Comparison of ENCODE assay signal across 7 mouse cellular contexts in the genomic region with DNA sequence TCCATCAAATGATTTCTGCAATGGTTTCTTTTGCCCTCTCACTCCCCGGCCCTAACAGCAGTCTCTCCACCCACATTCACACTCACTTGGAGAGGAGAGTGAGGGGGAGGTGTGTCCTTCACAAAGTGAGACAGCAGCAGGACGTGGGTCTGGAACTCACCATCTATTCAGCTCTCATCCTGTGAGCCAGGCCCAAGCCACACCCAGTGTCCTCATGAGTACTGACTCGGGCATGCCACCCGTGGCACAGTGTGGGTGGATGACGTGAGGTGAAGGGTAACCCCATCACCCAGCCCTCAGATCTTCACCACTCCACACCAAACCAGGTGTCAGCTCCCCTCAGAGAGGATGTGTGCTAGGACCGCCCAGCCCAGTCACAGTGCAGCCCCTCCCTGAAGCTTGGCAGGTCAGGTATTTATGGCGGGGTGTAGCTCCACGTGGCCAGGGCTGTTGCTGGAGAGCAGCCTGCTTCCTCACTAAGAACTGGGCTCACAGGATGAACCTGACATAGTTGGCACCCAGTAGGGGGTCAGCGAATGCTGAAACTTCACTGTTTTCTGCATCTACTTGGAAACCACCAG. TPM values are rescaled to one million over a fixed set of nuclear protein-coding genes. Genes with fewer than 3 reads are reported as not detected.
DNase-seq lines count a peak whose midpoint lies in the region; ATAC-seq and TF ChIP-seq lines count a peak whose summit lies in the region.

No protein-coding gene starts in this region.

- no peak for TF ChIP-seq POLR2A in kidney, adult 2 months (IDR thresholded peaks at IDR 0.05; ENCODE audit: low read depth, low read length)

- H3K27ac ChIP-seq in left cerebral cortex, adult 2 months = peak overlapping the region; percentile 60
- H3K27ac ChIP-seq in hindbrain, embryonic 14.5 days = peak overlapping the region; percentile 71
- no peak overlapping the region for H3K27ac ChIP-seq in kidney, adult 2 months (ENCODE audit: insufficient read depth, low read depth, low read length)

- H3K9ac ChIP-seq in hindbrain, embryonic 14.5 days = no peak overlapping the region

- WGBS in hindbrain, embryonic 14.5 days = 52% methylated on average over 9 of the region's 9 CpGs
- WGBS in kidney, adult 2 months = 46% methylated on average over 9 of the region's 9 CpGs

- intact Hi-C loops in left cerebral cortex, adult 2 months (cut with DNase I) = loop anchor here (1.0 kb wide), 1 partner anchor 22 kb away; no protein-coding TSS in a partner anchor
- intact Hi-C loops in left cerebral cortex, postnatal 4 days (cut with DNase I) = no loop called here

- H3K4me3 ChIP-seq in left cerebral cortex, adult 2 months = no peak overlapping the region
- no peak overlapping the region for H3K4me3 ChIP-seq in hindbrain, embryonic 14.5 days (replicated peaks; ENCODE audit: low read length)
- no peak overlapping the region for H3K4me3 ChIP-seq in kidney, adult 2 months (ENCODE audit: insufficient read depth, low read depth, low read length)

- H3K4me1 ChIP-seq in hindbrain, embryonic 14.5 days (replicated peaks; ENCODE audit: control insufficient read depth, insufficient read depth, low read length) = peaks cover 55% of the 10 kb centered on the region
- H3K4me1 ChIP-seq in kidney, adult 2 months (ENCODE audit: control insufficient read depth, insufficient read depth, low read length) = no peaks in the 10 kb centered on the region

- DNase-seq in left cerebral cortex, adult 2 months (ENCODE audit: extremely low spot score in 1 of 2, low spot score in 2 of 2) = peak; percentile 41 to 60
- DNase-seq in left cerebral cortex, postnatal 4 days = no peak
- DNase-seq in brain, adult 2 months (ENCODE audit: low read depth, low spot score) = peak; percentile 84
- no peak for DNase-seq in hindbrain, embryonic 14.5 days (ENCODE audit: low spot score)
- no peak for DNase-seq in adrenal gland, postnatal 25 days
- no peak for DNase-seq in kidney, adult 2 months

- H3K27me3 ChIP-seq in hindbrain, embryonic 14.5 days (ENCODE audit: control insufficient read depth, insufficient read depth, low read length) = no peaks in the 10 kb centered on the region
- H3K27me3 ChIP-seq in kidney, adult 2 months (replicated peaks; ENCODE audit: control insufficient read depth, insufficient read depth, low read length) = no peaks in the 10 kb centered on the region

- ATAC-seq in hindbrain, embryonic 14.5 days (ENCODE audit: low FRiP score) = 0 out of 2 replicates have a peak, but pooled peaks have one; percentile 14
- peak; percentile 18; the same call in 1 of the 2 replicates for ATAC-seq in neutrophil, adult 5-6 weeks (ENCODE audit: extremely low read depth, insufficient number of reproducible peaks, low FRiP score, poor library complexity, severe bottlenecking)

- no peak overlapping the region for H3K4me2 ChIP-seq in hindbrain, embryonic 14.5 days (replicated peaks)

- no peak for TF ChIP-seq CTCF in left cerebral cortex, adult 2 months (IDR thresholded peaks at IDR 0.05)
- no peak for TF ChIP-seq CTCF in kidney, adult 2 months (conservative IDR thresholded peaks at IDR 0.05; ENCODE audit: insufficient read depth, insufficient read length, low read depth, low read length)

- no peaks in the 10 kb centered on the region for H3K9me3 ChIP-seq in hindbrain, embryonic 14.5 days (ENCODE audit: control insufficient read depth, low read length)

- peaks cover 3% of the 10 kb centered on the region; the same call in 1 of the 2 replicates for H3K36me3 ChIP-seq in hindbrain, embryonic 14.5 days (replicated peaks; ENCODE audit: control insufficient read depth, insufficient read depth)
- H3K36me3 ChIP-seq in kidney, adult 2 months (ENCODE audit: control insufficient read depth, insufficient read depth, low read length) = no peaks in the 10 kb centered on the region

RNA-seq across cellular contexts. Expression of gene Rab6b, which starts 23.0 kb away (rescaled TPM):
- 100 to 1,000 TPM; 605 to 610 TPM for total RNA-seq in left cerebral cortex, adult 2 months (2021)
- 100 to 1,000 TPM; 331 to 380 TPM for total RNA-seq in left cerebral cortex, postnatal 4 days (2021)
- polyA plus RNA-seq in hindbrain, embryonic 14.5 days (2014; fragmentation: Nextera tagmentation; extraction: Ambion mirVana) = 80.7 and 92.0 TPM in 2 replicates
- 2.2 and 2.9 TPM in 2 replicates for total RNA-seq in neutrophil, adult 5-6 weeks (2017)
- total RNA-seq in adrenal gland, postnatal 25 days (2021) = 2.1 TPM in 2 replicates
- polyA plus RNA-seq in kidney, adult 2 months (2012; rRNA removed) = 2.7 and 3.8 TPM in 2 replicates

Comparison
In these comparisons a context has a peak if more than half of its experiments do, and no peak if none do; other contexts are left out.
1. DNase-seq: peak in left cerebral cortex, adult 2 months (2 of 2) and brain, adult 2 months (single experiment); none in left cerebral cortex, postnatal 4 days (single experiment), hindbrain, embryonic 14.5 days (single experiment), adrenal gland, postnatal 25 days (single experiment) and kidney, adult 2 months (single experiment).
2. RNA of gene Rab6b, which starts 23.0 kb away (total RNA-seq): 605 to 610 TPM in left cerebral cortex, adult 2 months and 331 to 380 TPM in left cerebral cortex, postnatal 4 days; 2.2 to 2.9 TPM in neutrophil, adult 5-6 weeks and 2.1 TPM in adrenal gland, postnatal 25 days; every median in the first group is over 10 times any median in the second.